Mouse (Mus musculus) forebrain, embryonic 16.5 days (tissue): ENCODE measurements around the gene Tmco3. TPM values are rescaled to one million over a fixed set of nuclear protein-coding genes. Genes with fewer than 3 reads are reported as not detected.

ENCODE experiments used
- ATAC-seq: fragments of 200-750 bp; cut with Nextera tagmentation; 2 replicates; pipeline ENCODE4 v1.8.0; 2017; ENCODE audit warnings: mild to moderate bottlenecking, moderate library complexity
- H3K27ac ChIP-seq: fragments of 300-500 bp; sonication (generic); 2 replicates; pipeline ENCODE4 v1.5.1; 2014; ENCODE audit warnings: low read length, control low read depth
- H3K27me3 ChIP-seq: fragments of 300-500 bp; sonication (generic); replicated peaks from 2 replicates; pipeline ENCODE4 v1.6.1; 2014; ENCODE audit warnings: low read length; ENCODE audit not compliant: control insufficient read depth, insufficient read depth
- H3K36me3 ChIP-seq: fragments of 300-500 bp; sonication (generic); 2 replicates; pipeline ENCODE4 v1.6.1; 2014; ENCODE audit not compliant: control insufficient read depth, insufficient read depth
- H3K4me1 ChIP-seq: fragments of 300-500 bp; sonication (generic); replicated peaks from 2 replicates; pipeline ENCODE4 v1.6.1; 2014; ENCODE audit warnings: low read length; ENCODE audit not compliant: control insufficient read depth, insufficient read depth
- H3K4me2 ChIP-seq: fragments of 300-500 bp; sonication (generic); 2 replicates; pipeline ENCODE4 v1.6.1; 2014; ENCODE audit warnings: mild to moderate bottlenecking, low read length, control low read depth
- H3K4me3 ChIP-seq: fragments of 300-500 bp; sonication (generic); replicated peaks from 2 replicates; pipeline ENCODE4 v1.5.1; 2014; ENCODE audit warnings: mild to moderate bottlenecking, low read length, control low read depth
- H3K9ac ChIP-seq: fragments of 300-500 bp; sonication (generic); replicated peaks from 2 replicates; pipeline ENCODE4 v1.6.1; 2014; ENCODE audit warnings: low read depth, low read length, control low read depth
- H3K9me3 ChIP-seq: fragments of 300-500 bp; sonication (generic); 2 replicates; pipeline ENCODE4 v1.6.1; 2016; ENCODE audit warnings: low read length; ENCODE audit not compliant: control insufficient read depth
- WGBS: fragments of 180-500 bp; shearing (Covaris S2); extraction: QIAGEN DNeasy Blood & Tissue Kit; methylation state at CpG from one replicate; pipeline ENCODE4 v1.1.7; 2014; 5-methylcytosine and 5-hydroxymethylcytosine counted together
- polyA plus RNA-seq: library from polyadenylated mRNA; unstranded; fragments of >200 nt; fragmentation: Nextera tagmentation; extraction: Ambion mirVana; gene quantifications from 2 replicates; pipeline ENCODE4 v1.2.1, GENCODE M21; 2015

The Tmco3 gene
- polyA plus RNA-seq, 1 experiment from 2014 or later, result 53.2 TPM

- H3K4me2 ChIP-seq, result no peak overlapping the region
- no peaks in the 10 kb centered on the region for H3K9me3 ChIP-seq
- WGBS, result 90% methylated on average over 5 of the region's 5 CpGs
- H3K9ac ChIP-seq, result no peak overlapping the region
- no peak overlapping the region for H3K27ac ChIP-seq
- no peaks in the 10 kb centered on the region for H3K27me3 ChIP-seq
- no peak for ATAC-seq
- H3K4me3 ChIP-seq, result no peak overlapping the region
- no peaks in the 10 kb centered on the region for H3K4me1 ChIP-seq
- H3K36me3 ChIP-seq, result peaks cover 31% of the 10 kb centered on the region
These were observed 63.6 kb downstream of the Tmco3 start for GRCm38 (mm10) chr8:13351593-13351992.

- Histone ChIP-seq H3K27ac (no peak overlapping the region), H3K4me1 (no peaks in the 10 kb centered on the region), H3K4me3 (no peak overlapping the region), H3K9me3 (no peaks in the 10 kb centered on the region), H3K27me3 (no peaks in the 10 kb centered on the region), H3K4me2 (no peak overlapping the region), H3K36me3 (peaks cover 26% of the 10 kb centered on the region), H3K9ac (no peak overlapping the region)
- 92% methylated on average over 8 of the region's 8 CpGs for WGBS
- no peak for ATAC-seq
These were observed 64.6 kb downstream of the Tmco3 start for GRCm38 (mm10) chr8:13352601-13353000.

DNA sequence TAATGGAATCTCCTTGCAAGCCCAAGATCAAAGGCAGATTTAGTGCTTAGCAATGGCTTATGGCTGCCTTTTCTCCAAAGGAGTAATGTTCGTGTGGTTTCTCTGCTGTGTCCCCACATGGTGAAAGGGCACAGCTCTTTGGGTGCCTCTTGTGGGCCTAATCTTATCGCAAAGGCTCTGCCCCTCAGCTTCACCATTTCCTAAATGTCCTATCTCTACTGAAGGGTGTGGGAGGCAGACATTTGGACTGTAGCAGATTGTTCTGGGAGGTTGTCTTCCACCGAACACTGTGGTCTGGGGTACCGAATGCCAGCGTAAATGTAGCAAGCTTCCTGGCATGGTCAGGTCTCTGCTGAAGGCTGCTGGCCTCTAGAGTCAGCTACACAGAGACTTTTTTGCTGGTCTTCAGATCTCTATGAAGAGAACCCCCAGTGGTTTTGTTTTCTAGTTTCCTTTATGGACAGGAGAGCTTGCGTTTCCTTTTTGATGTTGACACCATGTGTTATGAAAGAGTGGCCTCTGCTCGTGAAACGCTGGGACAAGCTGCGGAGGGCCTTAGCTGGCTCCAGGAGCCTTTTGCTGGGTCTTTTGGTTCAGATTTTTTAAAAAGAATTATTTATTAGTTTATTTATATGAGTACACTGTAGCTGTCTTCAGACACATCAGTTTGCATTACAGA, 65.3 kb downstream of the Tmco3 start:
- no peak for ATAC-seq
- Histone ChIP-seq H3K4me2 (no peak overlapping the region), H3K4me3 (no peak overlapping the region), H3K36me3 (peaks cover 20% of the 10 kb centered on the region), H3K4me1 (no peaks in the 10 kb centered on the region), H3K9ac (no peak overlapping the region), H3K9me3 (no peaks in the 10 kb centered on the region), H3K27me3 (no peaks in the 10 kb centered on the region), H3K27ac (no peak overlapping the region)
- WGBS, result 83% methylated on average over 9 of the region's 9 CpGs

DNA sequence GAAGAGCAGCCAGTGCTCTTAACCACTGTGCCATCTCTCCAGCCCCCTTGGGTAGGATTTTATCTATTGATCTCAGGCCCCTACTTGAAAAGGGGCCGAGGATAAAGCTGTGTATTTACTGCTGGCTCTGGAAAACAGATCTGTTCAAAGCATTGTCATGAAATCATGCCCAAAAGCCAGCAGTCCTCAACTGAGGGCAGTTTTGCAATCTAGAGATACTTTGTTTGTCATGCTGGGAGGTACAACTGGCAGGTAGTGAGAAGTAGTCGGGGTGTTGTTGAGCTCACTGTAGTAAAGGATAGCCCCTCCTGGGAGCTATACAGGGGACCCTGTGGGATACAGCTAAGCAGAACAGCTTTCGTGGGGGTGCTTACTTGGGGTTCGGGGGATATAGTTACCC, 65.9 kb downstream of the Tmco3 start:
- ATAC-seq, result no peak
- H3K36me3 ChIP-seq, result peaks cover 20% of the 10 kb centered on the region
- H3K27me3 ChIP-seq, result no peaks in the 10 kb centered on the region
- H3K9me3 ChIP-seq, result no peaks in the 10 kb centered on the region
- H3K4me1 ChIP-seq, result no peaks in the 10 kb centered on the region
- H3K27ac ChIP-seq, result no peak overlapping the region
- no peak overlapping the region for H3K9ac ChIP-seq
- H3K4me3 ChIP-seq, result no peak overlapping the region
- no peak overlapping the region for H3K4me2 ChIP-seq
- 81% methylated on average over 4 of the region's 4 CpGs for WGBS

GRCm38 (mm10) chr8:13356221-13356620, 68.2 kb downstream of the Tmco3 start:
- no peak overlapping the region for H3K4me3 ChIP-seq
- no peak for ATAC-seq
- no peak overlapping the region for H3K9ac ChIP-seq
- H3K9me3 ChIP-seq, result no peaks in the 10 kb centered on the region
- no peak overlapping the region for H3K27ac ChIP-seq
- no peak overlapping the region for H3K4me2 ChIP-seq
- H3K27me3 ChIP-seq, result no peaks in the 10 kb centered on the region
- 86% methylated on average over 6 of the region's 6 CpGs for WGBS
- H3K36me3 ChIP-seq, result peaks cover 20% of the 10 kb centered on the region
- no peaks in the 10 kb centered on the region for H3K4me1 ChIP-seq

DNA sequence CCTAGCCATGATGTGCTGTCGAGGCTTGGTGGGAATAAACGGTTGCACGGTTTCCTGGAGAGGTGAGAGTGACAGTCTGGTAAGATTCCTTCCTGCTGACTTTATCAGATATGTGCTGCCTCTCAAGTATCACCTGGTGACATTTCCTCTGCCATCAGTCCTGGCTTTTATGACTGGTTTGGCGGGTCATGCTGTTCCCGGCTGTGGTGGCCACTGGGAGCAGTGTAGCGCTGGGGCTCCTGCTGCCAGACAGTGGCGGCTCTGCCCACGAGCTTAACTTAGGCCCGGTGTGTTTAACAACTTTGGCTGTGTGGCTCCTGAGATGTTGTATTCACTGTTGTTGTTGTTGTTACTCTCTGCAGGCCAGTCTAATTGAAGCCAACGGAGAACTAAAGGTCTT, 68.7 kb downstream of the Tmco3 start:
- Histone ChIP-seq H3K4me2 (no peak overlapping the region), H3K4me1 (no peaks in the 10 kb centered on the region), H3K9me3 (no peaks in the 10 kb centered on the region), H3K27me3 (no peaks in the 10 kb centered on the region), H3K27ac (no peak overlapping the region), H3K4me3 (no peak overlapping the region), H3K9ac (no peak overlapping the region), H3K36me3 (peaks cover 23% of the 10 kb centered on the region)
- 82% methylated on average over 10 of the region's 10 CpGs for WGBS
- no peak for ATAC-seq

DNA sequence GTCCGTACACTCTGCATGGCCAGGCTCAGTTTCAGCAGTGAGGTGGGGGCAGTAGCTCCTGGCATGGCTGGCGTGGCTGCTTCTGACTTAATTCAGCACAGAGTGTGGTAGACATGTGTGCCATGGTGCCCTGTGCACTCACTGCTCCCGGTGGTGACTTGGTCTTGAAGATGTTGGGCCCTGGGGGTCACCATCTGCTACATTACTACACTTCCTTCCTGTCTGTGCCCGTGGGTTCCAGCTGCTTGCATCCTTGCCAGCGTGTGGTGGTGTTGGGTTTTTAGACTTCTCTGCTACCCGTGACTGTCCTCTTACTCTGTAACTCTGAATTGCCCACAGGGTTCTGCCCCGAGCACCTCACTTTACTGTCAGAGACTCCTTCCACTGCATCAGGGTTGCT, 72.2 kb downstream of the Tmco3 start:
- H3K4me1 ChIP-seq, result no peaks in the 10 kb centered on the region
- no peak overlapping the region for H3K4me3 ChIP-seq
- H3K9me3 ChIP-seq, result no peaks in the 10 kb centered on the region
- H3K9ac ChIP-seq, result no peak overlapping the region
- ATAC-seq, result no peak
- H3K27me3 ChIP-seq, result no peaks in the 10 kb centered on the region
- H3K27ac ChIP-seq, result no peak overlapping the region
- 95% methylated on average over 7 of the region's 7 CpGs for WGBS
- H3K4me2 ChIP-seq, result no peak overlapping the region
- peaks cover 37% of the 10 kb centered on the region for H3K36me3 ChIP-seq

GRCm38 (mm10) chr8:13361865-13362264, 73.9 kb downstream of the Tmco3 start:
- Histone ChIP-seq H3K27ac (no peak overlapping the region), H3K9ac (no peak overlapping the region), H3K4me1 (no peaks in the 10 kb centered on the region), H3K9me3 (no peaks in the 10 kb centered on the region), H3K36me3 (peaks cover 40% of the 10 kb centered on the region), H3K27me3 (no peaks in the 10 kb centered on the region), H3K4me3 (no peak overlapping the region), H3K4me2 (no peak overlapping the region)
- WGBS, result 98% methylated on average over 6 of the region's 6 CpGs
- ATAC-seq, result no peak
